Mouse (Mus musculus) embryonic facial prominence, embryonic 11.5 days (tissue): Measurements from ENCODE around the gene Mfsd2b. TPM values are rescaled to one million over a fixed set of nuclear protein-coding genes. Genes with fewer than 3 reads are reported as not detected.
A peak's percentile ranks its signal among the peaks of the same experiment; 100 is the strongest.
"Not testable (repeated sequence)": the region's sequence is repeated elsewhere in the genome, so short reads cannot be mapped to it uniquely, and the experiment has no call there.

ENCODE experiments used
- ATAC-seq: fragments of 200-750 bp; cut with Nextera tagmentation; replicated peaks from 2 replicates; pipeline ENCODE4 v1.8.0; 2017; ENCODE audit warnings: low read depth; ENCODE audit not compliant: insufficient number of reproducible peaks, low FRiP score, low TSS enrichment
- DNase-seq: peaks from one replicate; pipeline ENCODE4 v3.0.0-alpha.2; 2015; ENCODE audit warnings: low spot score
- H3K27ac ChIP-seq: fragments of 300-500 bp; sonication (generic); replicated peaks from 2 replicates; pipeline ENCODE4 v1.5.1; 2014; ENCODE audit warnings: mild to moderate bottlenecking, low read depth, low read length, control low read depth
- H3K27me3 ChIP-seq: fragments of 300-500 bp; sonication (generic); 2 replicates; pipeline ENCODE4 v1.6.1; 2014; ENCODE audit warnings: mild to moderate bottlenecking, low read length, moderate library complexity, mixed read lengths; ENCODE audit not compliant: control insufficient read depth, insufficient read depth
- H3K36me3 ChIP-seq: fragments of 300-500 bp; sonication (generic); replicated peaks from 2 replicates; pipeline ENCODE4 v1.6.1; 2014; ENCODE audit warnings: low read depth, mild to moderate bottlenecking, low read length, moderate library complexity, mixed read lengths; ENCODE audit not compliant: control insufficient read depth, insufficient read depth
- H3K4me1 ChIP-seq: fragments of 300-500 bp; sonication (generic); 2 replicates; pipeline ENCODE4 v1.6.1; 2014; ENCODE audit warnings: low read length, mixed read lengths; ENCODE audit not compliant: control insufficient read depth, insufficient read depth
- H3K4me2 ChIP-seq: fragments of 300-500 bp; sonication (generic); 2 replicates; pipeline ENCODE4 v1.6.1; 2014; ENCODE audit warnings: low read depth, mild to moderate bottlenecking, control low read depth, low read length, moderate library complexity
- H3K4me3 ChIP-seq: fragments of 300-500 bp; sonication (generic); 2 replicates; pipeline ENCODE4 v1.5.1; 2014; ENCODE audit warnings: low read depth, low read length, control low read depth
- H3K9ac ChIP-seq: fragments of 300-500 bp; sonication (generic); replicated peaks from 2 replicates; pipeline ENCODE4 v1.6.1; 2014; ENCODE audit warnings: mild to moderate bottlenecking, control low read depth, low read length
- H3K9me3 ChIP-seq: fragments of 300-500 bp; sonication (generic); replicated peaks from 2 replicates; pipeline ENCODE4 v1.6.1; 2016; ENCODE audit warnings: mild to moderate bottlenecking, low read length, inconsistent platforms, mixed read lengths; ENCODE audit not compliant: control insufficient read depth
- whole genome bisulfite sequencing: fragments of 180-500 bp; shearing (Covaris S2); extraction: QIAGEN DNeasy Blood & Tissue Kit; methylation state at CpG from one replicate; pipeline ENCODE4 v1.1.7; 2014; 5-methylcytosine and 5-hydroxymethylcytosine counted together
- polyA plus RNA-seq: library from polyadenylated mRNA; unstranded; fragments of >200 nt; fragmentation: Nextera tagmentation; extraction: Ambion mirVana; gene quantifications from 2 replicates; pipeline ENCODE4 v1.2.1, GENCODE M21; 2014

Gene Mfsd2b
- polyA plus RNA-seq, 1 experiment from 2014 or later: 4.2 TPM

DNA sequence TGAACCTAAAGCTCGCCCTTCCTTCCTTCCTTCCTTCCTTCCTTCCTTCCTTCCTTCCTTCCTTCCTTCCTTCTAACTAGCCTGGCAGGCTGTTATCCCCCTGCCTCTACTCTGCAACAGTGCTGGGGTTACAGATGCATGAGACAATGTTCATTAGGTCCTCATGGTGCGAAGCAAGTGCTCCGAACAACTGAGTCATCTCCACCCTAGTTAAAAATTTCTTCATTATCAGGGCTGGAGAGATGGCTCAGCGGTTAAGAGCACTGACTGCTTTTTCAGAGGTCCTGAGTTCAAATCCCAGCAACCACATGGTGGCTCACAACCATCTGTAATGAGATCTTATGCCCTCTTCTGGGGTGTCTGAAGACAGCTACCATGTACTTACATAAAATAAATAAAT is 12.4 kb upstream of the Mfsd2b start:
- not testable (repeated sequence) for DNase-seq, ATAC-seq

DNA sequence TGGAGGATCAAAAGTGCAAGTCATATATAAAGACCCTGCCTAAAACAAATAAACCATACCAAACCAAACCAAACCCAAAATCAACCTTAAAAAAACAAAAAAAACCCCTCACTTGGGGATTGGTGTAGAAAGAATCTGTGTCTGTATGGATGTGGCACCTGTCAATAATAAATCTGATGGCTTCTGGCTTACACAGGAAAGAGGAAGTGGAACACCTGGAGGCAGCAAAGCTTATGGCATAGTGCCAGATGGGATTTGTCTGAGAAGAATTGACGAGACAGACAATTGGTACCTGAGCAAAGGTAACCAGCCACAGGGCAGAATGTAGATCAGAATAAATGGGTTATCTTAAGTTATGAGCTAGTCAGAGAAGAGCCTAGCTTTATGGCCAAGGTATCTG is 10.9 kb upstream of the Mfsd2b start:
- no peaks in the 10 kb centered on the region for H3K9me3 ChIP-seq
- H3K27me3 ChIP-seq: no peaks in the 10 kb centered on the region
- H3K9ac ChIP-seq: no peak overlapping the region
- no peaks in the 10 kb centered on the region for H3K36me3 ChIP-seq
- 83% methylated on average over 1 of the region's 1 CpGs for WGBS
- H3K4me1 ChIP-seq: no peaks in the 10 kb centered on the region
- no peak overlapping the region for H3K4me2 ChIP-seq
- H3K27ac ChIP-seq: no peak overlapping the region
- no peak for ATAC-seq
- no peak for DNase-seq
- no peak overlapping the region for H3K4me3 ChIP-seq

More for the DNA sequence above, 12.4 kb upstream of the Mfsd2b start:
- H3K27me3 ChIP-seq, H3K27ac ChIP-seq, H3K4me3 ChIP-seq, H3K36me3 ChIP-seq, H3K9me3 ChIP-seq, H3K4me2 ChIP-seq, H3K9ac ChIP-seq, H3K4me1 ChIP-seq: not testable (repeated sequence)
- WGBS: 93% methylated on average over 4 of the region's 4 CpGs

DNA sequence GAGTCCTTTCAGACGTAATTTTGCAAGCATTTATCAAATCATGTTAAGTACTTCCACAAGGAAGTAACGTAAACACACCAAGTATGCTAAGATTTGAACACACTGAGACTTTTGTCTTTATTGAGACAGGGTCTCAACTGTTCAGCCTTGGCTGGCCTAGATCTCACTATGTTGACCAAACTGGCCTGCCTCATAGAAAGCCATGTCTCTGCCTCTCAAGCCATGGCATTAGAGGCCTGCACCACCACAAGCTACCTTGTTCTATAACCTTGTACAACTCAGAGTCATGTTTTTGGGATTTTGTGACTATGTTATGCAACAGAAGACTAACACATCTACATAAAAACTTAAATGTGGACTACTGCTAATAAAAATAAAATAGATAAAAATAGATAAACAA is 7.9 kb upstream of the Mfsd2b start:
- no peak for DNase-seq
- no peak overlapping the region for H3K27ac ChIP-seq
- no peaks in the 10 kb centered on the region for H3K36me3 ChIP-seq
- 67% methylated on average over 2 of the region's 2 CpGs for WGBS
- H3K27me3 ChIP-seq: no peaks in the 10 kb centered on the region
- no peak overlapping the region for H3K4me2 ChIP-seq
- no peaks in the 10 kb centered on the region for H3K4me1 ChIP-seq
- no peaks in the 10 kb centered on the region for H3K9me3 ChIP-seq
- H3K4me3 ChIP-seq: no peak overlapping the region
- no peak overlapping the region for H3K9ac ChIP-seq
- no peak for ATAC-seq

GRCm38 (mm10) chr12:4879048-4879447 is 4.9 kb upstream of the Mfsd2b start:
- no peaks in the 10 kb centered on the region for H3K27me3 ChIP-seq
- no peak overlapping the region for H3K27ac ChIP-seq
- no peak overlapping the region for H3K9ac ChIP-seq
- no peak for ATAC-seq
- no peak overlapping the region for H3K4me2 ChIP-seq
- no peaks in the 10 kb centered on the region for H3K36me3 ChIP-seq
- H3K4me3 ChIP-seq: no peak overlapping the region
- WGBS: 91% methylated on average over 5 of the region's 5 CpGs
- no peak for DNase-seq
- H3K4me1 ChIP-seq: no peaks in the 10 kb centered on the region
- no peaks in the 10 kb centered on the region for H3K9me3 ChIP-seq

DNA sequence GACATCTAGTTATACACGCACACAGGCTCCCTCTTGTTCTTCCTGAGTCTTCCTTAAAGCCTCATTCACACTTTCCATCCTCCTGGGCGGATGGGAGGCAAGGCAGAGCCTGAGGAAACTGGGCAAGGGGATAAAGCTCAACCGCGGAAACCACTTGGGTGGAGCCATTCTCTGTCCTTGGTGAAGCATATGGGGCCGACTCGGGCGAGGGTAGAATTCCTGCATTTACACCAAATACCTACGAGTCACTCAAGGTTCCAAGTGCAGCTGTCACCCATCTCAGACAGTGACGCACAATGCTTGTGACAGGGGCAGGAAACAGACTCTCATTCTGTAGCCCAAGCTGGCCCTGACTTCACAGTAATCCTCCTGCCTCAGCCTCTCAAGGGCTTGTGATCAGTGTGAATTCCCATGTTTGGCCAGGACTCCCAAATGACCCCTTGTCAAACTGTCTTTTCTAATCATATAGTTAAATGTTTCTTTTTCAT is 4.2 kb upstream of the Mfsd2b start:
- H3K36me3 ChIP-seq: no peaks in the 10 kb centered on the region
- H3K4me3 ChIP-seq: no peak overlapping the region
- H3K4me1 ChIP-seq: no peaks in the 10 kb centered on the region
- WGBS: 82% methylated on average over 9 of the region's 9 CpGs
- no peaks in the 10 kb centered on the region for H3K27me3 ChIP-seq
- DNase-seq (no peak), ATAC-seq (no peak)
- H3K9ac ChIP-seq: no peak overlapping the region
- no peak overlapping the region for H3K4me2 ChIP-seq
- no peak overlapping the region for H3K27ac ChIP-seq
- no peaks in the 10 kb centered on the region for H3K9me3 ChIP-seq

DNA sequence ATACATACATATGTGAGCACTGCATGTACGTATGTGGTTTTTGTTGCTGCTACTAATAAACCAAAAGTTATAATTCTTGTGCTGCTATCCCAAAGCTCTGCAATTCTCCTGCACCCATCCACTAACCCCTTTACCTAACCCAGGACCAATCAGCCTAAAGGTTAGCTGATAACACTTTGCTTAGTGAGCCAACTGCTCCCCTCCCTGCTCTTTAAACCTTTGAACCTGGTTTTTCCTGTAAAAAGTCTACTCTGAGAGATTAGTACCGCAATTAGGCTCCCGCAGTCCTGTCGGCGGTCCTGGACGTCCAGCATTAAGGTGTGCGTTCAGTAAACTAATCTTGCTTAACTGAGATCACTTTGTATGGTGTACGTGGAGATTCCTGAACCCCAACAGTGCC is 1.5 kb upstream of the Mfsd2b start:
- Histone ChIP-seq H3K27me3 (no peaks in the 10 kb centered on the region), H3K9me3 (no peaks in the 10 kb centered on the region), H3K4me2 (no peak overlapping the region), H3K9ac (no peak overlapping the region), H3K36me3 (no peaks in the 10 kb centered on the region), H3K4me3 (no peak overlapping the region), H3K27ac (no peak overlapping the region), H3K4me1 (no peaks in the 10 kb centered on the region)
- WGBS: 83% methylated on average over 8 of the region's 8 CpGs
- ATAC-seq (no peak), DNase-seq (no peak)

GRCm38 (mm10) chr12:4873531-4873930 is 628 bp downstream of the Mfsd2b start:
- no peak for ATAC-seq
- Histone ChIP-seq H3K9ac (no peak overlapping the region), H3K4me2 (peak overlapping the region; percentile 69; the same call in 1 of the 2 replicates), H3K27ac (no peak overlapping the region), H3K4me1 (no peaks in the 10 kb centered on the region), H3K4me3 (peak overlapping the region; percentile 22; the same call in 1 of the 2 replicates), H3K27me3 (no peaks in the 10 kb centered on the region), H3K36me3 (no peaks in the 10 kb centered on the region), H3K9me3 (no peaks in the 10 kb centered on the region)
- DNase-seq: no peak
- WGBS: 73% methylated on average over 6 of the region's 6 CpGs

DNA sequence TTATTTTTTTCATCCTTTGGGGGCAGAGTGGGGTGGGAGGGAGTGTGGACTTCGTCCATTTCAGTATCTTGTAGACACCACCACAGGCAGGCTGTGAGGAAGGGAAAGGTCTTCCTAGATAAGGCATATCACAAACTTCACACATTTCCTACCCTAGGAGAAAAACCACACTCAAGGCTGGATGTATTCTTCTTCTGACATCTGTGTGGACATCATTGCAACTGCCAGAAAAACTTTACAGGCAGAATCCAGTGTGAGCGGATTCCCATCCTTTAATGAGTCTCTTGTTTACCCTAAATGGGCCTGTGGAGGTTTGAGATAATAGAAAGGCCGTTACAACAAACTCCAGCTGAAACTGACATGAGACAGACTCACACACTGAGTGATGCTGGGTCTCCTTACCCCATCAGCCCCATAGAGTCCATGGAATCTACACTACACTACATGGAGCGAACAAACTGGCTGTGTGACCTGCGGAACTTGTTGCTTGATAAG is 1.1 kb downstream of the Mfsd2b start:
- DNase-seq (no peak), ATAC-seq (no peak)
- Histone ChIP-seq H3K27ac (no peak overlapping the region), H3K36me3 (no peaks in the 10 kb centered on the region), H3K9ac (no peak overlapping the region), H3K4me2 (no peak overlapping the region), H3K4me1 (no peaks in the 10 kb centered on the region), H3K27me3 (no peaks in the 10 kb centered on the region), H3K4me3 (no peak overlapping the region), H3K9me3 (no peaks in the 10 kb centered on the region)
- WGBS: 80% methylated on average over 5 of the region's 5 CpGs
